Mouse (Mus musculus) CH12.LX (cell line): ENCODE measurements around the gene Gm20661. TPM values are rescaled to one million over a fixed set of nuclear protein-coding genes. Genes with fewer than 3 reads are reported as not detected.

ENCODE experiments used
- DNase-seq: peaks from one replicate; pipeline ENCODE4 v3.0.0-alpha.2; 2013; ENCODE audit errors: extremely low read depth
- H3K27ac ChIP-seq: 2 replicates; pipeline ENCODE4 v1.5.1; 2012; ENCODE audit warnings: low read depth, mild to moderate bottlenecking, control low read depth, moderate library complexity; ENCODE audit not compliant: insufficient read depth
- H3K27me3 ChIP-seq: replicated peaks from 2 replicates; pipeline ENCODE3; 2012; ENCODE audit warnings: inconsistent platforms
- H3K36me3 ChIP-seq, 2 experiments: replicated peaks in 1 of 2; 2 replicates each; pipeline versions ENCODE3 to v1.6.1; 2012; ENCODE audit warnings: inconsistent platforms in 1 of 2, low read length in 1 of 2, mild to moderate bottlenecking in 1 of 2, mixed read lengths in 1 of 2, moderate library complexity in 1 of 2; ENCODE audit not compliant: control insufficient read depth in 1 of 2, insufficient read depth in 1 of 2
- H3K4me1 ChIP-seq, 2 experiments: 2 replicates each; pipeline ENCODE4 v1.6.1; 2012; ENCODE audit warnings: inconsistent platforms in 1 of 2, moderate library complexity in 1 of 2; ENCODE audit not compliant: insufficient read depth in 2 of 2, control insufficient read depth in 1 of 2
- H3K4me2 ChIP-seq: 2 replicates; pipeline ENCODE4 v1.6.1; 2012; ENCODE audit warnings: low read depth, mild to moderate bottlenecking, control low read depth; ENCODE audit not compliant: poor library complexity, insufficient read depth, severe bottlenecking
- H3K4me3 ChIP-seq, 3 experiments: fragments of 150-350 bp in 1 of 3; sonication (generic) in 1 of 3; replicated peaks in 1 of 3; 2 replicates each; pipeline versions ENCODE3 to v1.5.1; 2011 to 2012; ENCODE audit warnings: low read depth in 2 of 3, low read length in 2 of 3, mild to moderate bottlenecking in 2 of 3, moderate library complexity in 2 of 3, control low read depth in 1 of 3, improper control_type of control experiment in 1 of 3, inconsistent platforms in 1 of 3, mixed read lengths in 1 of 3; ENCODE audit not compliant: poor library complexity in 1 of 3
- H3K79me2 ChIP-seq: replicated peaks from 2 replicates; pipeline ENCODE4 v1.6.1; 2012; ENCODE audit warnings: mild to moderate bottlenecking, moderate library complexity; ENCODE audit not compliant: control insufficient read depth, poor library complexity, insufficient read depth, severe bottlenecking; ENCODE audit errors: extremely low read depth
- H3K9ac ChIP-seq: 2 replicates; pipeline ENCODE4 v1.6.1; 2012; ENCODE audit warnings: low read depth, mild to moderate bottlenecking, control low read depth, moderate library complexity; ENCODE audit not compliant: insufficient read depth
- H3K9me3 ChIP-seq: replicated peaks from 2 replicates; pipeline ENCODE3; 2012; ENCODE audit warnings: low read length, inconsistent platforms, mixed read lengths
- BHLHE40 ChIP-seq: IDR thresholded peaks from 2 replicates; pipeline ENCODE4 v1.6.1; 2011; ENCODE audit warnings: mild to moderate bottlenecking, low read depth, low read length, improper control_type of control experiment
- EP300 ChIP-seq: IDR thresholded peaks from 2 replicates; pipeline ENCODE4 v1.6.1; 2011; ENCODE audit warnings: low read length, improper control_type of control experiment
- GABPA ChIP-seq: IDR thresholded peaks from 2 replicates; pipeline ENCODE4 v1.6.1; 2012; ENCODE audit warnings: low read depth, low read length, improper control_type of control experiment, inconsistent platforms; ENCODE audit not compliant: insufficient replicate concordance
- IRF4 ChIP-seq: IDR thresholded peaks from 2 replicates; pipeline ENCODE4 v1.6.1; 2014; ENCODE audit warnings: low read depth, mild to moderate bottlenecking, inconsistent platforms, low read length, improper control_type of control experiment
- JUND ChIP-seq: conservative IDR thresholded peaks from 2 replicates; pipeline ENCODE4 v1.6.1; 2011; ENCODE audit warnings: low read depth, low read length, improper control_type of control experiment
- KAT2A ChIP-seq: IDR thresholded peaks from 2 replicates; pipeline ENCODE4 v1.6.1; 2012; ENCODE audit warnings: low read length, improper control_type of control experiment, inconsistent platforms; ENCODE audit not compliant: insufficient replicate concordance
- MAFK ChIP-seq: IDR thresholded peaks from 2 replicates; pipeline ENCODE4 v1.6.1; 2011; ENCODE audit warnings: low read length, improper control_type of control experiment; ENCODE audit not compliant: insufficient replicate concordance
- MAX ChIP-seq: IDR thresholded peaks from 2 replicates; pipeline ENCODE4 v1.6.1; 2011; ENCODE audit warnings: low read length, improper control_type of control experiment
- MXI1 ChIP-seq: IDR thresholded peaks from 2 replicates; pipeline ENCODE4 v1.6.1; 2011; ENCODE audit warnings: mild to moderate bottlenecking, low read depth, low read length, improper control_type of control experiment
- MYC ChIP-seq: IDR thresholded peaks from 2 replicates; pipeline ENCODE4 v1.6.1; 2011; ENCODE audit warnings: low read depth, mild to moderate bottlenecking, improper control_type of control experiment, low read length
- TBP ChIP-seq: conservative IDR thresholded peaks from 2 replicates; pipeline ENCODE4 v1.6.1; 2011; ENCODE audit warnings: low read depth, low read length, improper control_type of control experiment
- USF1 ChIP-seq: IDR thresholded peaks from 2 replicates; pipeline ENCODE4 v1.6.1; 2014; ENCODE audit warnings: low read depth, mild to moderate bottlenecking, inconsistent platforms, low read length, improper control_type of control experiment
- USF2 ChIP-seq: conservative IDR thresholded peaks from 2 replicates; pipeline ENCODE4 v1.6.1; 2011; ENCODE audit warnings: low read depth, low read length, improper control_type of control experiment
- ZKSCAN1 ChIP-seq: IDR thresholded peaks from 2 replicates; pipeline ENCODE4 v1.6.1; 2012; ENCODE audit warnings: low read depth, inconsistent platforms, low read length, improper control_type of control experiment, borderline replicate concordance
- dilution Hi-C: fragments of 300-500 bp; cut with MboI; formaldehyde crosslinking; loops from 2 replicates; pipeline ENCODE4 v1.14.3; 2020; ENCODE audit warnings: low sequenced_read_pairs; ENCODE audit not compliant: extremely low pct_unique_long_range_greater_than_20kb, extremely low pct_ligation_motif_present
- in situ Hi-C: fragments of 300-500 bp; cut with MboI; formaldehyde crosslinking; loops from 3 replicates; pipeline ENCODE4 v1.14.3; 2019; ENCODE audit warnings: low sequenced_read_pairs, low pct_ligation_motif_present, low pct_unique_long_range_greater_than_20kb, mixed read lengths
- polyA plus RNA-seq: library from polyadenylated mRNA; unstranded; fragments of >175 nt; gene quantifications from 2 replicates; pipeline ENCODE4 v1.2.1, GENCODE M21; 2012; ENCODE audit warnings: low read depth; ENCODE audit not compliant: insufficient read length
- total RNA-seq, 2 experiments: library from RNA; depleted of rRNA; stranded (reverse); fragments of 300-350 nt in 1 of 2; fragments of >200 nt in 1 of 2; gene quantifications; 2 replicates each; pipeline ENCODE4 v1.2.3; 2012 to 2014

The Gm20661 gene
- total and polyA plus RNA-seq, 3 experiments = 0.29 TPM; not detected in 2

DNA sequence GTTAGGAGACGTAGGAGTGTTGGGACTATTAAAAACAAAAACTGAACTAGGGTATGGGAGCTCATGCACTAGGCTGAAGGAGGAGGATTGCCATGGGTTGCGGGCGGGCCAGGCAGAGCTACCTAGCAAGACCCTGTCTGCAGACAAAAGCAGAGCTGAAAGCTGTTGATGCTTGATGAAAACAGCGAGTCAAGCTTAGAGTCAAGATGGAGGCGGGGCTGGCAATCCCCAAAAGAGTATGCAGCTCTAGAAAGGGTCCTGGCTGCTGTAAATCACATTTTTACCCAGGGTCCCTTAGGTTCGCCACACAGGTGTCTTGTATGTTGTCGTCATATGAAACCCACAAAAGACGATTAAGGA, 20.7 kb downstream of the Gm20661 start:
- Histone ChIP-seq H3K4me1 (peaks cover 0 to 36% of the 10 kb centered on the region in 2 experiments; a peak in 2 of 4 replicates), H3K9ac (peak overlapping the region; percentile 92), H3K36me3 (peaks cover 2 to 15% of the 10 kb centered on the region in 2 experiments), H3K4me3 (peak overlapping the region; percentile 64 to 96 (median 93)), H3K4me2 (peak overlapping the region; percentile 45), H3K27ac (no peak overlapping the region), H3K79me2 (peaks cover 50% of the 10 kb centered on the region), H3K27me3 (no peaks in the 10 kb centered on the region), H3K9me3 (no peaks in the 10 kb centered on the region)
- in situ Hi-C loops (no loop called here), dilution Hi-C loops (no loop called here)
- DNase-seq = no peak
- TF ChIP-seq KAT2A (no peak), BHLHE40 (0 out of 2 replicates have a peak, but pooled peaks have one; percentile 11)

DNA sequence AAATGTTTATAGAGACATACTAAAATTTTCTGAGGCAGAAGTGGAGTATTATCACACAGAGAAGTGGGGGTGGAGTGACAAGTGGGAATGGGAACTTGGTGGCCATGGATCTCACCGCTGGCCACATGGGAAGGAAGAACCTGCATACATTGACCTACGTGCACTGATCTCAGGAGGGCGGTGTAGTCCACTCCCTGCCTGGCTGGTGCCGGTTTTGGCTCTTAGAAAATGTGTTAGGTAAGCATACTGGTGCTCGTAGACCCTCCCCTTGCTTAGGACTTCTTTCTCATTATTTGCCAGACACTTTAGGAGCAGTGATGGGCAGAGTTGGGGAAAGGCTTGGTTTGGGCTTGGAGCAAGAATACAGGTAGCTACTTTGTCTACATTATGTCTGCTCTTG, 25.2 kb downstream of the Gm20661 start:
- no peak for TF ChIP-seq ZKSCAN1
- TF ChIP-seq, all 38 proteins: peak for 0

DNA sequence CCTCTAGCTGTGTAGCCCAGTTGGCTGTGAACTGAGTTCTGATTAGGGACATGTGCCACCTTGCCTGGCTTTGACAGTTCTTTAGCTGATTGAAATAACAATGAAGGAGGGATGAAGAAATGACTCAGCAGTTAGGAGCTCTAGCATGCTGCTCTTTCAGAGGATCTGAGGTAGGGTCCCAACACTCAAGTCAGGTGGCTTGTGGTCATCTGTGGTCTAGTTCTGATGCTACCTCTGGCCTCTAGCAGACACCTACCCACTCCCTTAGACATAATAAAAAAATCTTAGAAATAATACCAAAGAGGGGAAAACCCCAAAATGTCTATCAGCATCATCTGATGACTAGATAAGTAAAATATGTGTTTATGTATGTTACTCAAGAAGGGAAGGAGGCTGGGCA, 27.5 kb downstream of the Gm20661 start:
- dilution Hi-C loops = no loop called here
- H3K36me3 ChIP-seq = peaks cover 6 to 37% of the 10 kb centered on the region in 2 experiments
- H3K27ac ChIP-seq = no peak overlapping the region
- TF ChIP-seq MAFK = peak; percentile 46; the same call in 1 of the 2 replicates
- no peak for TF ChIP-seq JUND
- TF ChIP-seq USF1 = no peak
- no peak for TF ChIP-seq GABPA
- TF ChIP-seq BHLHE40 = 0 out of 2 replicates have a peak, but pooled peaks have one; percentile 39
- peak; percentile 39; the same call in 1 of the 2 replicates for TF ChIP-seq MAX
- TF ChIP-seq TBP = no peak
- peak; percentile 78 for TF ChIP-seq MXI1
- TF ChIP-seq MYC = 0 out of 2 replicates have a peak, but pooled peaks have one; percentile 15
- TF ChIP-seq USF2 = no peak
- TF ChIP-seq EP300 = peak; percentile 34; the same call in 1 of the 2 replicates
- peak; percentile 57 for TF ChIP-seq IRF4
- H3K9ac ChIP-seq = no peak overlapping the region; the same call in 1 of the 2 replicates
- in situ Hi-C loops = no loop called here
- peak overlapping the region in 1 of 3 experiments; percentile 14 for H3K4me3 ChIP-seq
- no peaks in the 10 kb centered on the region for H3K27me3 ChIP-seq
- peaks cover 4 to 29% of the 10 kb centered on the region in 2 experiments; a peak in 3 of 4 replicates for H3K4me1 ChIP-seq
- no peak overlapping the region for H3K4me2 ChIP-seq
- H3K9me3 ChIP-seq = no peaks in the 10 kb centered on the region
- peak; percentile 37 for DNase-seq
- peaks cover 44% of the 10 kb centered on the region for H3K79me2 ChIP-seq

More for the DNA sequence above, 25.2 kb downstream of the Gm20661 start:
- no peak for DNase-seq
- Histone ChIP-seq H3K79me2 (peaks cover 65% of the 10 kb centered on the region), H3K4me3 (no peak overlapping the region), H3K4me1 (peaks cover 4 to 48% of the 10 kb centered on the region in 2 experiments; a peak in 3 of 4 replicates), H3K27ac (no peak overlapping the region), H3K9ac (no peak overlapping the region), H3K4me2 (no peak overlapping the region), H3K9me3 (no peaks in the 10 kb centered on the region), H3K36me3 (peaks cover 5 to 33% of the 10 kb centered on the region in 2 experiments), H3K27me3 (no peaks in the 10 kb centered on the region)
- dilution Hi-C loops (no loop called here), in situ Hi-C loops (no loop called here)
